Mouse (Mus musculus): ENCODE data around the gene Pfdn5.

Pfdn5 gene

GRCm38 (mm10) chr15:102370727-102371126 lies 44.8 kb downstream of the Pfdn5 start:
- in situ Hi-C loops (cut with MboI, MseI): no loop called here

- in situ Hi-C loops (cut with MboI, MseI): loop anchor here (25.0 kb wide), 1 partner anchor 1089 kb away; the partner anchor contains the start of genes 6030408B16Rik and Atg101
Measured at GRCm38 (mm10) chr15:102376453-102377162, 50.7 kb downstream of the Pfdn5 start.

GRCm38 (mm10) chr15:102377163-102377543 lies 51.2 kb downstream of the Pfdn5 start:
- in situ Hi-C loops (cut with MboI, MseI): loop anchor here (25.0 kb wide), 1 partner anchor 1090 kb away; the partner anchor contains the start of genes 6030408B16Rik and Atg101

- in situ Hi-C loops (cut with MboI, MseI): loop anchor here (25.0 kb wide), 1 partner anchor 1091 kb away; the partner anchor contains the start of genes 6030408B16Rik and Atg101
Measured at GRCm38 (mm10) chr15:102377810-102378262, 51.9 kb downstream of the Pfdn5 start.

Data from regulatory T cell (primary cell).